Mouse (Mus musculus): Measurements from ENCODE around the gene Pbx1.

DNA sequence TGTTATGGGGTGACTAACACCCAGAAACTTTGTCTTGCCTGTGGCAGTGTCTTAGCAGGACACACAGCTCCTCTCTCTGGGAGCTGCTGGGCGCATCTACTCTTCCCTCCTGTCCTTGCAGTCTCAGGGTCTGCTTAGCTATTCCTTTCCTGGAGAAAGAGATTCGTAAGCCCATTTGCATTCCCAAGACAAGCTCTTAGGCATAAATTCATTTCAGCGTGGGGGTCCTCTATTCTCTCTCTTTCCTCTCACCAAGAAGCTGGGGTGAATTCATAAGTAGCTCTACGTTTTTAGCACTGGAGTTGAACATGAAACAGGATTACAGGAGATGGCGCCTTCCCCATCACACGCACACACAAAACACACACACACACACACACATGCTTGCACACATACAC lies 140.4 kb downstream of the Pbx1 start:
- TF ChIP-seq CTCF (IDR thresholded peaks at IDR 0.05; ENCODE audit: low read depth, low read length) = no peak
- no peak for TF ChIP-seq POLR2A (IDR thresholded peaks at IDR 0.05; ENCODE audit: extremely low read depth, insufficient read depth, low read length)
